ENCODE assay signal across 9 mouse cellular contexts in the genomic region with DNA sequence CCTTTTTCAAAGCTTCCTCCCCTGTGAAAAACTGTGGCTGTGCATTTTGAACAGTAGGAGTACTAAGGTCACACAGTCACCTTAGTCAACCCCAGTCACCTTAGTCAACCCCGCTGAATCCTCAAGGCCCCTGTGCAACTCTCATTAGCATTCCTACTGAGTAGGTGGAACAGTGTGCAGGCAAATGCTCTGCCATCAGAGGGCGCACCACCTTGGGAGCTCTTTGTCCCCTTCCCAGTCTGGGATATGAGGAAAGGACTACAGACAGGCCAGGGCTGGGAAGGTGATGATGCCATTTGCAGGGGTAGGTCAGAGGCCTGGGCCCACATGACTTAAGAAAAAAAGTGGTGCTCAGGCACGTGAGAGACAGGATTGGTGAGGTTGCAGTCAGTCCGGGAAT. TPM values are rescaled to one million over a fixed set of nuclear protein-coding genes. Genes with fewer than 3 reads are reported as not detected.
A peak's percentile ranks its signal among the peaks of the same experiment; 100 is the strongest.
DNase-seq lines count a peak whose midpoint lies in the region; ATAC-seq and TF ChIP-seq lines count a peak whose summit lies in the region.
"Had no signal": no experiment of that assay in that cellular context is flagged by ENCODE, and none has a peak within 500 bp of the region (broad histone marks: within the 10 kb centered on the region; RNA-seq: fewer than 3 reads in every experiment).

No protein-coding gene starts in this region.

- peak; percentile 74 for TF ChIP-seq CTCF in liver, embryonic 14.5 days (IDR thresholded peaks at IDR 0.05; ENCODE audit: low read depth)

- H3K4me3 ChIP-seq in liver, embryonic 14.5 days (ENCODE audit: insufficient read depth in 1 of 2, low read depth in 2 of 2, low read length in 2 of 2), result no peak overlapping the region
- H3K4me3 ChIP-seq: embryonic facial prominence, embryonic 12.5 days had no signal

- no peaks in the 10 kb centered on the region for H3K9me3 ChIP-seq in liver, embryonic 14.5 days (ENCODE audit: control insufficient read depth, low read length)
- H3K9me3 ChIP-seq: embryonic facial prominence, embryonic 12.5 days had no signal

- peak; percentile 61 to 83 for DNase-seq in adrenal gland, adult (ENCODE audit: inconsistent age in 2 of 2, low spot score in 1 of 2)
- DNase-seq in adrenal gland, adult 8-10 months, result no peak
- peak; percentile 62 to 67 for DNase-seq in left cerebral cortex, postnatal 14 days (ENCODE audit: low spot score in 2 of 2)
- no peak for DNase-seq in left cerebral cortex, adult 9 months (ENCODE audit: low spot score in 2 of 2)
- peak; percentile 69 to 72 for DNase-seq in adrenal gland, postnatal 36 days
- no peak for DNase-seq in liver, embryonic 14.5 days (ENCODE audit: low read depth in 3 of 3, low spot score in 3 of 3)
- no peak for DNase-seq in gastrocnemius, postnatal 36 days

- no peak for ATAC-seq in liver, embryonic 14.5 days (ENCODE audit: insufficient read depth)
- no peak for ATAC-seq in granulocyte monocyte progenitor cell, adult 5-6 weeks (replicated peaks; ENCODE audit: poor library complexity, severe bottlenecking)

- H3K27me3 ChIP-seq in liver, embryonic 14.5 days (ENCODE audit: control insufficient read depth, insufficient read depth, low read length), result no peaks in the 10 kb centered on the region
- H3K27me3 ChIP-seq: embryonic facial prominence, embryonic 12.5 days had no signal

- H3K27ac ChIP-seq in liver, embryonic 14.5 days, result no peak overlapping the region
- H3K27ac ChIP-seq: embryonic facial prominence, embryonic 12.5 days had no signal

- TF ChIP-seq EP300 in liver, embryonic 14.5 days (IDR thresholded peaks at IDR 0.05; ENCODE audit: low read depth), result no peak

- 64% methylated on average over 4 of the region's 4 CpGs for WGBS in liver, embryonic 14.5 days (ENCODE audit: insufficient replicate concordance)

- H3K36me3 ChIP-seq in liver, embryonic 14.5 days (replicated peaks; ENCODE audit: control insufficient read depth, insufficient read depth, low read depth), result peaks cover 5% of the 10 kb centered on the region; the same call in 1 of the 2 replicates

- intact Hi-C loops in left cerebral cortex, postnatal 14 days (cut with DNase I), result loop anchor here (5.0 kb wide), 1 partner anchor 43 kb away; no protein-coding TSS in a partner anchor
- intact Hi-C loops in gastrocnemius, postnatal 36 days (cut with DNase I), result no loop called here

- no peak overlapping the region for H3K9ac ChIP-seq in liver, embryonic 14.5 days (replicated peaks)
- H3K9ac ChIP-seq: embryonic facial prominence, embryonic 12.5 days had no signal

- H3K4me2 ChIP-seq in liver, embryonic 14.5 days (ENCODE audit: low read depth), result no peak overlapping the region
- H3K4me2 ChIP-seq: embryonic facial prominence, embryonic 12.5 days had no signal

- peaks cover 4 to 28% of the 10 kb centered on the region in 2 experiments for H3K4me1 ChIP-seq in liver, embryonic 14.5 days (replicated peaks; ENCODE audit: control insufficient read depth in 2 of 2, insufficient read depth in 2 of 2, low read length in 1 of 2)

RNA-seq across cellular contexts. Expression of gene Wfikkn1, which starts 1.4 kb away (rescaled TPM):
- total RNA-seq in adrenal gland, adult 8-10 months (2022), result 1 to 10 TPM; 1.6 to 2.9 (median 2.0) TPM
- 1 to 10 TPM; 1.1 to 1.8 TPM for total RNA-seq in left cerebral cortex, postnatal 14 days (2021)
- 1 to 10 TPM in 1 of 2 experiments, under 1 TPM in 1; 0.99 to 1.2 TPM for total RNA-seq in adrenal gland, postnatal 36 days (2021)
- polyA plus RNA-seq in liver, embryonic 14.5 days (2012; rRNA removed), result 0.54 and 0.71 TPM in 2 replicates
- polyA plus RNA-seq in liver, embryonic 14.5 days (2014; fragmentation: Nextera tagmentation; extraction: Ambion mirVana), result 0.52 and 0.67 TPM in 2 replicates
- under 1 TPM; 0.59 to 0.69 TPM for total RNA-seq in gastrocnemius, postnatal 36 days (2021)
- total RNA-seq in granulocyte monocyte progenitor cell, adult 5-6 weeks (2014; fragmentation: Nextera tagmentation), result 2.1 TPM in 1 of 2 replicates, not detected in the other
- 1.1 and 1.3 TPM in 2 replicates for total RNA-seq in granulocyte monocyte progenitor cell, adult 5-6 weeks (2017)

RNA-seq across cellular contexts. Expression of gene Mettl26, which starts 4.4 kb away (rescaled TPM):
- total RNA-seq in adrenal gland, adult 8-10 months (2022), result 100 to 1,000 TPM; 113 to 215 (median 150) TPM
- 10 to 100 TPM; 37.6 to 40.3 TPM for total RNA-seq in left cerebral cortex, postnatal 14 days (2021)
- 100 to 1,000 TPM; 106 to 124 TPM for total RNA-seq in adrenal gland, postnatal 36 days (2021)
- polyA plus RNA-seq in liver, embryonic 14.5 days (2012; rRNA removed), result 45.3 and 47.6 TPM in 2 replicates
- polyA plus RNA-seq in liver, embryonic 14.5 days (2014; fragmentation: Nextera tagmentation; extraction: Ambion mirVana), result 46.5 and 50.3 TPM in 2 replicates
- 10 to 100 TPM; 28.9 to 32.2 TPM for total RNA-seq in gastrocnemius, postnatal 36 days (2021)
- total RNA-seq in granulocyte monocyte progenitor cell, adult 5-6 weeks (2014; fragmentation: Nextera tagmentation), result 23.4 and 27.7 TPM in 2 replicates
- total RNA-seq in granulocyte monocyte progenitor cell, adult 5-6 weeks (2017), result 9.7 and 15.2 TPM in 2 replicates

RNA-seq across cellular contexts. Expression of gene Mcrip2, which starts 10.7 kb away (rescaled TPM):
- 100 to 1,000 TPM; 264 to 492 (median 338) TPM for total RNA-seq in adrenal gland, adult 8-10 months (2022)
- total RNA-seq in left cerebral cortex, postnatal 14 days (2021), result 10 to 100 TPM; 25.5 to 31.6 TPM
- 100 to 1,000 TPM; 340 to 398 TPM for total RNA-seq in adrenal gland, postnatal 36 days (2021)
- 22.1 and 23.1 TPM in 2 replicates for polyA plus RNA-seq in liver, embryonic 14.5 days (2012; rRNA removed)
- 44.0 and 44.9 TPM in 2 replicates for polyA plus RNA-seq in liver, embryonic 14.5 days (2014; fragmentation: Nextera tagmentation; extraction: Ambion mirVana)
- 100 to 1,000 TPM in 1 of 2 experiments, 10 to 100 TPM in 1; 87.2 to 102 TPM for total RNA-seq in gastrocnemius, postnatal 36 days (2021)
- 30.4 and 58.6 TPM in 2 replicates for total RNA-seq in granulocyte monocyte progenitor cell, adult 5-6 weeks (2014; fragmentation: Nextera tagmentation)
- 11.2 and 25.8 TPM in 2 replicates for total RNA-seq in granulocyte monocyte progenitor cell, adult 5-6 weeks (2017)

RNA-seq across cellular contexts. Expression of gene Wdr90, which starts 18.0 kb away (rescaled TPM):
- 10 to 100 TPM; 14.7 to 41.8 (median 22.9) TPM for total RNA-seq in adrenal gland, adult 8-10 months (2022)
- total RNA-seq in left cerebral cortex, postnatal 14 days (2021), result 10 to 100 TPM; 34.2 to 37.9 TPM
- 10 to 100 TPM; 12.9 to 15.6 TPM for total RNA-seq in adrenal gland, postnatal 36 days (2021)
- 18.1 and 19.6 TPM in 2 replicates for polyA plus RNA-seq in liver, embryonic 14.5 days (2012; rRNA removed)
- 7.5 and 11.1 TPM in 2 replicates for polyA plus RNA-seq in liver, embryonic 14.5 days (2014; fragmentation: Nextera tagmentation; extraction: Ambion mirVana)
- 1 to 10 TPM in 1 of 2 experiments, under 1 TPM in 1; 0.39 to 1.6 TPM for total RNA-seq in gastrocnemius, postnatal 36 days (2021)
- 64.7 and 66.9 TPM in 2 replicates for total RNA-seq in granulocyte monocyte progenitor cell, adult 5-6 weeks (2014; fragmentation: Nextera tagmentation)
- 11.8 and 15.0 TPM in 2 replicates for total RNA-seq in granulocyte monocyte progenitor cell, adult 5-6 weeks (2017)

RNA-seq across cellular contexts. Expression of gene Rhot2, which starts 34.6 kb away (rescaled TPM):
- total RNA-seq in adrenal gland, adult 8-10 months (2022), result 100 to 1,000 TPM in 3 of 4 experiments, 10 to 100 TPM in 1; 89.3 to 155 (median 139) TPM
- 10 to 100 TPM; 81.9 to 84.9 TPM for total RNA-seq in left cerebral cortex, postnatal 14 days (2021)
- 100 to 1,000 TPM in 1 of 2 experiments, 10 to 100 TPM in 1; 97.2 to 104 TPM for total RNA-seq in adrenal gland, postnatal 36 days (2021)
- 33.3 and 34.7 TPM in 2 replicates for polyA plus RNA-seq in liver, embryonic 14.5 days (2012; rRNA removed)
- polyA plus RNA-seq in liver, embryonic 14.5 days (2014; fragmentation: Nextera tagmentation; extraction: Ambion mirVana), result 4.2 and 5.3 TPM in 2 replicates
- 10 to 100 TPM; 63.4 to 68.4 TPM for total RNA-seq in gastrocnemius, postnatal 36 days (2021)
- 28.3 and 35.5 TPM in 2 replicates for total RNA-seq in granulocyte monocyte progenitor cell, adult 5-6 weeks (2014; fragmentation: Nextera tagmentation)
- 11.9 and 17.8 TPM in 2 replicates for total RNA-seq in granulocyte monocyte progenitor cell, adult 5-6 weeks (2017)

Comparison
In these comparisons a context has a peak if more than half of its experiments do, and no peak if none do; other contexts are left out.
1. DNase-seq: peak in adrenal gland, adult (2 of 2), left cerebral cortex, postnatal 14 days (2 of 2) and adrenal gland, postnatal 36 days (2 of 2); none in adrenal gland, adult 8-10 months (single experiment), left cerebral cortex, adult 9 months (0 of 2), liver, embryonic 14.5 days (0 of 3) and gastrocnemius, postnatal 36 days (0 of 2).